Mouse (Mus musculus) thymus, adult 2 months (tissue): ENCODE measurements at regions not wholly inside any gene's neighbourhood (a gene's known extent, or its start where the extent isn't known, plus 50 kb on each side); places are given as distances from the start of the nearest gene placed in this dataset.
A peak's percentile ranks its signal among the peaks of the same experiment; 100 is the strongest.

ENCODE experiments used
- DNase-seq: peaks from one replicate; pipeline ENCODE4 v3.0.0; 2021
- H3K27ac ChIP-seq: fragments of 200-500 bp; 2 replicates; pipeline ENCODE4 v1.5.1; 2012; ENCODE audit warnings: low read length, control low read depth; ENCODE audit not compliant: control insufficient read depth, insufficient read depth
- H3K27me3 ChIP-seq: fragments of 200-500 bp; 2 replicates; pipeline ENCODE4 v1.6.1; 2012; ENCODE audit warnings: mild to moderate bottlenecking, low read length, moderate library complexity, mixed read lengths; ENCODE audit not compliant: control insufficient read depth, insufficient read depth
- H3K36me3 ChIP-seq: fragments of 200-500 bp; 2 replicates; pipeline ENCODE4 v1.6.1; 2012; ENCODE audit warnings: mild to moderate bottlenecking, low read length, moderate library complexity; ENCODE audit not compliant: control insufficient read depth, insufficient read depth
- H3K4me1 ChIP-seq: fragments of 200-500 bp; replicated peaks from 2 replicates; pipeline ENCODE4 v1.6.1; 2012; ENCODE audit warnings: low read length; ENCODE audit not compliant: control insufficient read depth, insufficient read depth
- H3K4me3 ChIP-seq: fragments of 200-500 bp; 2 replicates; pipeline ENCODE4 v1.5.1; 2012; ENCODE audit warnings: mild to moderate bottlenecking, low read length, control low read depth, moderate library complexity; ENCODE audit not compliant: control insufficient read depth, insufficient read depth
- CTCF ChIP-seq: fragments of 200-500 bp; IDR thresholded peaks from 2 replicates; pipeline ENCODE4 v1.5.1; 2012; ENCODE audit warnings: mild to moderate bottlenecking, control low read depth, low read length, moderate library complexity, borderline replicate concordance; ENCODE audit not compliant: control insufficient read depth, poor library complexity, insufficient read depth; ENCODE audit errors: extremely low read depth
- POLR2A ChIP-seq: fragments of 200-500 bp; IDR thresholded peaks from 2 replicates; pipeline ENCODE4 v1.6.1; 2012; ENCODE audit warnings: mild to moderate bottlenecking, low read length, control low read depth, moderate library complexity; ENCODE audit not compliant: control insufficient read depth, poor library complexity, insufficient read depth; ENCODE audit errors: extremely low read depth
- WGBS: fragments of 180-500 bp; shearing (Covaris S2); methylation state at CpG from one replicate; pipeline ENCODE4 v1.1.7; 2018; 5-methylcytosine and 5-hydroxymethylcytosine counted together

GRCm38 (mm10) chr5:75847966-75848365 lies 130.3 kb downstream of the Kdr start:
- H3K4me1 ChIP-seq, result no peaks in the 10 kb centered on the region
- no peak for TF ChIP-seq CTCF
- TF ChIP-seq POLR2A, result no peak
- H3K4me3 ChIP-seq, result no peak overlapping the region
- DNase-seq, result no peak
- H3K27ac ChIP-seq, result no peak overlapping the region
- no peaks in the 10 kb centered on the region for H3K27me3 ChIP-seq
- 97% methylated on average over 6 of the region's 6 CpGs for whole genome bisulfite sequencing
- H3K36me3 ChIP-seq, result no peaks in the 10 kb centered on the region

- Histone ChIP-seq H3K4me3 (no peak overlapping the region), H3K36me3 (no peaks in the 10 kb centered on the region), H3K27me3 (no peaks in the 10 kb centered on the region), H3K27ac (no peak overlapping the region), H3K4me1 (no peaks in the 10 kb centered on the region)
- WGBS, result 87% methylated on average over 3 of the region's 3 CpGs
- DNase-seq, result no peak
- TF ChIP-seq CTCF, result no peak
Observed at GRCm38 (mm10) chr5:75847341-75847740, 130.9 kb downstream of the Kdr start.

GRCm38 (mm10) chr5:75846016-75846415 lies 132.2 kb downstream of the Kdr start:
- TF ChIP-seq POLR2A (no peak), CTCF (no peak)
- 83% methylated on average over 3 of the region's 3 CpGs for WGBS
- no peak overlapping the region for H3K27ac ChIP-seq
- no peaks in the 10 kb centered on the region for H3K27me3 ChIP-seq
- H3K36me3 ChIP-seq, result no peaks in the 10 kb centered on the region
- no peak overlapping the region for H3K4me3 ChIP-seq
- DNase-seq, result no peak
- H3K4me1 ChIP-seq, result no peaks in the 10 kb centered on the region

GRCm38 (mm10) chr5:75843807-75844206 lies 134.5 kb downstream of the Kdr start:
- DNase-seq, result no peak
- WGBS, result 80% methylated on average over 3 of the region's 3 CpGs
- Histone ChIP-seq H3K36me3 (no peaks in the 10 kb centered on the region), H3K4me3 (no peak overlapping the region), H3K4me1 (peaks cover 8% of the 10 kb centered on the region), H3K27me3 (no peaks in the 10 kb centered on the region), H3K27ac (no peak overlapping the region)
- TF ChIP-seq POLR2A (no peak), CTCF (no peak)

- H3K4me1 ChIP-seq, result peaks cover 11% of the 10 kb centered on the region
- DNase-seq, result no peak
- H3K36me3 ChIP-seq, result no peaks in the 10 kb centered on the region
- TF ChIP-seq POLR2A, result no peak
- TF ChIP-seq CTCF, result no peak
- WGBS, result 7% methylated on average over 7 of the region's 7 CpGs
- no peaks in the 10 kb centered on the region for H3K27me3 ChIP-seq
- H3K4me3 ChIP-seq, result no peak overlapping the region
- no peak overlapping the region for H3K27ac ChIP-seq
Observed at GRCm38 (mm10) chr5:75840421-75840820, 137.8 kb downstream of the Kdr start.

GRCm38 (mm10) chr5:75835556-75835961 lies 142.7 kb downstream of the Kdr start:
- peak; percentile 57 for DNase-seq
- no peaks in the 10 kb centered on the region for H3K36me3 ChIP-seq
- peaks cover 17% of the 10 kb centered on the region for H3K4me1 ChIP-seq
- no peak overlapping the region for H3K27ac ChIP-seq
- no peaks in the 10 kb centered on the region for H3K27me3 ChIP-seq
- under 1% methylated on average over 20 of the region's 20 CpGs for WGBS
- H3K4me3 ChIP-seq, result peak overlapping the region; percentile 15
- TF ChIP-seq POLR2A (no peak), CTCF (no peak)
